Mouse (Mus musculus): ENCODE results near the gene Apol9b. TPM values are rescaled to one million over a fixed set of nuclear protein-coding genes. Genes with fewer than 3 reads are reported as not detected.
A peak's percentile ranks its signal among the peaks of the same experiment; 100 is the strongest.
"Not testable (repeated sequence)": the region's sequence is repeated elsewhere in the genome, so short reads cannot be mapped to it uniquely, and the experiment has no call there.

The Apol9b gene
- polyA plus RNA-seq, 1 experiment = 1.4 TPM

GRCm38 (mm10) chr15:77725393-77726020, 3.3 kb upstream of the Apol9b start:
- not testable (repeated sequence) for H3K4me3 ChIP-seq (ENCODE audit: extremely low read depth, insufficient read depth, insufficient read length); H3K27ac ChIP-seq (ENCODE audit: insufficient read depth, low read length); H3K27me3 ChIP-seq (ENCODE audit: control insufficient read depth, insufficient read depth, low read length); H3K36me3 ChIP-seq (ENCODE audit: control insufficient read depth, insufficient read depth, low read length); H3K4me1 ChIP-seq (ENCODE audit: control insufficient read depth, insufficient read depth, insufficient read length); DNase-seq (ENCODE audit: low read depth in 1 of 2, low spot score in 2 of 2)
- 71% methylated on average over 6 of the region's 6 CpGs for WGBS

- 0% methylated on average over 3 of the region's 3 CpGs for WGBS
- peak; percentile 30; the same call in 1 of the 2 replicates for TF ChIP-seq CTCF (IDR thresholded peaks at IDR 0.05; ENCODE audit: extremely low read depth, insufficient read depth, insufficient read length, insufficient replicate concordance)
- not testable (repeated sequence) for H3K27me3 ChIP-seq (ENCODE audit: control insufficient read depth, insufficient read depth, low read length); DNase-seq (ENCODE audit: low read depth in 1 of 2, low spot score in 2 of 2); H3K27ac ChIP-seq (ENCODE audit: insufficient read depth, low read length); H3K4me1 ChIP-seq (ENCODE audit: control insufficient read depth, insufficient read depth, insufficient read length); H3K36me3 ChIP-seq (ENCODE audit: control insufficient read depth, insufficient read depth, low read length); H3K4me3 ChIP-seq (ENCODE audit: extremely low read depth, insufficient read depth, insufficient read length)
These were observed 1.7 kb upstream of the Apol9b start for GRCm38 (mm10) chr15:77727139-77727538.

- not testable (repeated sequence) for DNase-seq (ENCODE audit: low read depth in 1 of 2, low spot score in 2 of 2); H3K27me3 ChIP-seq (ENCODE audit: control insufficient read depth, insufficient read depth, low read length); H3K36me3 ChIP-seq (ENCODE audit: control insufficient read depth, insufficient read depth, low read length); H3K4me1 ChIP-seq (ENCODE audit: control insufficient read depth, insufficient read depth, insufficient read length); H3K4me3 ChIP-seq (ENCODE audit: extremely low read depth, insufficient read depth, insufficient read length); H3K27ac ChIP-seq (ENCODE audit: insufficient read depth, low read length)
- 84% methylated on average over 3 of the region's 3 CpGs for WGBS
These were observed 1.1 kb upstream of the Apol9b start for GRCm38 (mm10) chr15:77727745-77728144.

GRCm38 (mm10) chr15:77731605-77732004, 2.8 kb downstream of the Apol9b start:
- Histone ChIP-seq H3K36me3 (ENCODE audit: control insufficient read depth, insufficient read depth, low read length) (no peaks in the 10 kb centered on the region), H3K27me3 (ENCODE audit: control insufficient read depth, insufficient read depth, low read length) (no peaks in the 10 kb centered on the region), H3K4me3 (ENCODE audit: extremely low read depth, insufficient read depth, insufficient read length) (no peak overlapping the region), H3K4me1 (ENCODE audit: control insufficient read depth, insufficient read depth, insufficient read length) (peaks cover 8% of the 10 kb centered on the region; the same call in 1 of the 2 replicates), H3K27ac (ENCODE audit: insufficient read depth, low read length) (no peak overlapping the region)
- 94% methylated on average over 5 of the region's 5 CpGs for WGBS
- no peak for DNase-seq (ENCODE audit: low read depth in 1 of 2, low spot score in 2 of 2)
- TF ChIP-seq CTCF (IDR thresholded peaks at IDR 0.05; ENCODE audit: extremely low read depth, insufficient read depth, insufficient read length, insufficient replicate concordance) (no peak), POLR2A (IDR thresholded peaks at IDR 0.05; ENCODE audit: low read depth, low read length) (no peak)

GRCm38 (mm10) chr15:77732851-77733250, 4.0 kb downstream of the Apol9b start:
- 68% methylated on average over 10 of the region's 10 CpGs for WGBS
- not testable (repeated sequence) for H3K36me3 ChIP-seq (ENCODE audit: control insufficient read depth, insufficient read depth, low read length)

GRCm38 (mm10) chr15:77733380-77733779, 4.5 kb downstream of the Apol9b start:
- not testable (repeated sequence) for H3K27ac ChIP-seq (ENCODE audit: insufficient read depth, low read length); H3K36me3 ChIP-seq (ENCODE audit: control insufficient read depth, insufficient read depth, low read length); H3K4me1 ChIP-seq (ENCODE audit: control insufficient read depth, insufficient read depth, insufficient read length); H3K4me3 ChIP-seq (ENCODE audit: extremely low read depth, insufficient read depth, insufficient read length); H3K27me3 ChIP-seq (ENCODE audit: control insufficient read depth, insufficient read depth, low read length)
- peak; percentile 24 to 56 for DNase-seq (ENCODE audit: low read depth in 1 of 2, low spot score in 2 of 2)
- 43% methylated on average over 8 of the region's 8 CpGs for WGBS

More at GRCm38 (mm10) chr15:77732851-77733250, 4.0 kb downstream of the Apol9b start:
- not testable (repeated sequence) for H3K4me3 ChIP-seq (ENCODE audit: extremely low read depth, insufficient read depth, insufficient read length); H3K27me3 ChIP-seq (ENCODE audit: control insufficient read depth, insufficient read depth, low read length); H3K4me1 ChIP-seq (ENCODE audit: control insufficient read depth, insufficient read depth, insufficient read length); DNase-seq (ENCODE audit: low read depth in 1 of 2, low spot score in 2 of 2); H3K27ac ChIP-seq (ENCODE audit: insufficient read depth, low read length)

- not testable (repeated sequence) for H3K27me3 ChIP-seq (ENCODE audit: control insufficient read depth, insufficient read depth, low read length); H3K4me3 ChIP-seq (ENCODE audit: extremely low read depth, insufficient read depth, insufficient read length); H3K27ac ChIP-seq (ENCODE audit: insufficient read depth, low read length); H3K36me3 ChIP-seq (ENCODE audit: control insufficient read depth, insufficient read depth, low read length); H3K4me1 ChIP-seq (ENCODE audit: control insufficient read depth, insufficient read depth, insufficient read length); DNase-seq (ENCODE audit: low read depth in 1 of 2, low spot score in 2 of 2)
- 58% methylated on average over 4 of the region's 4 CpGs for WGBS
These were observed 5.1 kb downstream of the Apol9b start for GRCm38 (mm10) chr15:77733903-77734302.

All from spleen, adult 2 months (tissue).